Mouse (Mus musculus): Measurements from ENCODE around the gene Ntrk1.

GRCm38 (mm10) chr3:87828435-87828834 is 33.5 kb upstream of the Ntrk1 start:
- TF ChIP-seq CTCF (IDR thresholded peaks at IDR 0.05; ENCODE audit: borderline replicate concordance, extremely low read depth, insufficient read depth, insufficient read length) (no peak), POLR2A (IDR thresholded peaks at IDR 0.05; ENCODE audit: borderline replicate concordance, extremely low read depth, insufficient read depth, insufficient read length, poor library complexity, severe bottlenecking) (no peak)
